Mouse (Mus musculus) heart, postnatal 0 days (tissue): Measurements from ENCODE around the gene Gm47841.

ENCODE experiments used
- CTCF ChIP-seq: IDR thresholded peaks from 2 replicates; pipeline ENCODE4 v1.5.1; 2016; ENCODE audit warnings: antibody characterized with exemption, control low read depth, low read depth
- EP300 ChIP-seq: IDR thresholded peaks from 2 replicates; pipeline ENCODE4 v1.6.1; 2016; ENCODE audit warnings: antibody characterized with exemption, low read depth

- no peak for TF ChIP-seq CTCF
- TF ChIP-seq EP300, result no peak
Observed at GRCm38 (mm10) chr15:101044531-101044930, 2.7 kb downstream of the Gm47841 start.
